Mouse (Mus musculus) cortical plate, adult 2 months (tissue): ENCODE results near the gene Tsen54.

Experiments
- CTCF ChIP-seq: fragments of 200-500 bp; IDR thresholded peaks from 2 replicates; pipeline ENCODE4 v1.5.1; 2011; ENCODE audit warnings: mild to moderate bottlenecking, control low read depth, low read length; ENCODE audit not compliant: insufficient read depth; ENCODE audit errors: extremely low read depth
- POLR2A ChIP-seq: fragments of 200-500 bp; IDR thresholded peaks from 2 replicates; pipeline ENCODE4 v1.6.1; 2011; ENCODE audit warnings: mild to moderate bottlenecking, low read length, control low read depth; ENCODE audit not compliant: insufficient read depth; ENCODE audit errors: extremely low read depth

DNA sequence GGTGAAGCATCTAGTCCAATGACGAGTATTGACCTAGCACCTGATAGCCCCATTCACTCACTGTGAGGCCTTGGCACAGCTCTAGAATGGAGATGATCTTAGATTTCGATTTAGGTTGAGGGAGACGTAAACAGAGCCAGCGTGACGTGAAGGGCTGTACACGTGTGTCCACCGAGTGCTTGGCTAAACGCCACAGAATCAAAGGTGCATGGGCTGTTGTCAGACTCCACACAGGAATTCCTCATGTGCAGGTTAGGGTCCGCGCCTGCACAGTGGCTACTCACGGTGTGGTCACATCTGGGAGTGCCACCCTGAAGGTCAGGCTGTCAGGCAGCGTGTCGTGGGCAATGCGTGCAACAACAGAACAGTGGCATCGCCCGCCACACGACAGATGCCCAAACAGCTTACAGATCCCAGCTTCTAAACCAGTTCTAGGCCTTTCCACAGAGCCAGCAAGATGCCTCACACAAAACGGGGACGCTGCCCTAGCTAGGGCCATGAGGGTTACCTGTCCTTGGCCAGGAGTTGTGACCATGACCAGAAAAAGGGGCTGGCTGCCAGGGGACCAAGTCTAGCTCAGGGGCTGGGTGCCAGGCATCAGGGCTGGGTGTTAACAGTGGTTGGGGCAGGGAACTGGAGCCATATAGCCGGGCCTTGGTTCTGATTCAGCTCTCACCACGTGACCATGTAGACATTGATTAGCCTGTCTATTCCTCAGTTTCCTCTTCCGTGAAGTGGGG is 23.3 kb downstream of the Tsen54 start:
- TF ChIP-seq CTCF (no peak), POLR2A (no peak)
